Mouse (Mus musculus): ENCODE measurements around the gene Akr1c18. TPM values are rescaled to one million over a fixed set of nuclear protein-coding genes. Genes with fewer than 3 reads are reported as not detected.

Akr1c18 gene
- total and polyA plus RNA-seq, 3 experiments, result not detected

DNA sequence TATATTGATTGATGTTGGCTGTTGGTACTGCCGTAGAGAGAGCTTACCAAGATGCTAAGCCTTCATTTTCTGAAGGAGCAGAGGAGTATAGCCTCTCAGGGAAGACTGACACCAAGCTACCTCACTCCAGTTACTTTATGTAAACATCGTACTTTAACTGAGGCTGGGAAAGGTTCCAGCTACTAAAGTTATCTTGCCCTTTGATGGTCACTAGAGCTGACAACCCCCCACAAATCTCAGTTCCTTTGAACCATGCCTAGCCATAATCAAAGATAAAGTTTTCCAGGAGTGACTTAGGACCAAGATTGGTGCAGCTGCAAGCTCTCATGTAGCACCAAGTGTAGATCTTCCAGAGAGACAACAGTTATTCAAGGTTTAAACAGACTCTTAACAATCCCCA, 22.5 kb upstream of the Akr1c18 start:
- Histone ChIP-seq H3K79me2 (ENCODE audit: control insufficient read depth, insufficient read depth, low read length, poor library complexity) (no peaks in the 10 kb centered on the region), H3K9me3 (replicated peaks; ENCODE audit: insufficient read depth, low read length) (no peaks in the 10 kb centered on the region), H3K27me3 (ENCODE audit: control insufficient read depth in 1 of 2, insufficient read depth in 2 of 2, low read length in 2 of 2) (no peaks in the 10 kb centered on the region), H3K4me1 (ENCODE audit: control insufficient read depth in 1 of 2, insufficient read depth in 2 of 2, low read length in 2 of 2) (no peaks in the 10 kb centered on the region), H3K4me3 (ENCODE audit: control insufficient read depth in 1 of 2, insufficient read depth in 1 of 2, low read depth in 2 of 2, low read length in 2 of 2) (no peak overlapping the region), H3K36me3 (ENCODE audit: control insufficient read depth in 1 of 2, insufficient read depth in 2 of 2, low read length in 2 of 2) (no peaks in the 10 kb centered on the region), H3K27ac (ENCODE audit: control insufficient read depth, low read depth, low read length) (no peak overlapping the region), H3K9ac (ENCODE audit: control insufficient read depth, low read depth, low read length, poor library complexity, severe bottlenecking) (no peak overlapping the region)
- TF ChIP-seq MEF2A (IDR thresholded peaks at IDR 0.05; ENCODE audit: extremely low read depth, insufficient replicate concordance, low read depth, low read length, poor library complexity, severe bottlenecking) (no peak), MAZ (IDR thresholded peaks at IDR 0.05; ENCODE audit: low read depth, low read length) (no peak), UBTF (IDR thresholded peaks at IDR 0.05; ENCODE audit: borderline replicate concordance, insufficient read depth, low read depth, low read length) (no peak), SMC3 (IDR thresholded peaks at IDR 0.05; ENCODE audit: low read depth, low read length) (no peak), POLR2AphosphoS5 (IDR thresholded peaks at IDR 0.05; ENCODE audit: borderline replicate concordance, low read depth, low read length) (no peak), MAFK (IDR thresholded peaks at IDR 0.05; ENCODE audit: borderline replicate concordance, low read depth, low read length) (no peak), MYB (IDR thresholded peaks at IDR 0.05; ENCODE audit: low read depth, low read length) (no peak), GABPA (IDR thresholded peaks at IDR 0.05; ENCODE audit: low read depth, low read length) (no peak), MXI1 (IDR thresholded peaks at IDR 0.05; ENCODE audit: low read depth, low read length) (no peak), SIN3A (IDR thresholded peaks at IDR 0.05; ENCODE audit: low read length) (no peak), CTCF (IDR thresholded peaks at IDR 0.05 in 2 of 3, conservative IDR thresholded peaks at IDR 0.05 in 1 of 3; ENCODE audit: control insufficient read depth in 1 of 3, insufficient read depth in 1 of 3, low read depth in 2 of 3, low read length in 3 of 3, poor library complexity in 1 of 3, severe bottlenecking in 1 of 3) (no peak), TAL1 (IDR thresholded peaks at IDR 0.05; ENCODE audit: low read length) (no peak)
- no peak for DNase-seq (ENCODE audit: low read depth, low spot score)

DNA sequence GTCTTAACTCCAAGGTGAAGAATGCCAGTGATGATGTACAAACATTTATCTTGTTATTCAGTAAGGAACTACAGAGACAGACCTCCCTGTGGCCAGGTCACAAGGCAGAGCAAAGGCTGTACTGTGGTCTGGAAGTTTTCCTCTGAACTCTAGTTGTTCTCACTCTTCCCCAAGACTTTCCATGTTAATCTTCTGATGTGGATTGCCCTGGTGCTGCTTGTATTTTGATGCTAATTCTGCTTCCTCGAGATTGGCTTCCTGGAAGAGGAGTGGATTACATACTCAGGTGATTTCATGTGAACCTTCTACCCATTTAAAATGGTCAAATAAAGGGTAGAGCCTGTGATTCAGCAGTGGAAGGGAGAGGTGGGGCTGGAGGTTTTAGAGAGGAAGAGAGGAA, 17.6 kb upstream of the Akr1c18 start:
- no peaks in the 10 kb centered on the region for H3K4me1 ChIP-seq (ENCODE audit: control insufficient read depth in 1 of 2, insufficient read depth in 2 of 2, low read length in 2 of 2)
- H3K9ac ChIP-seq (ENCODE audit: control insufficient read depth, low read depth, low read length, poor library complexity, severe bottlenecking), result no peak overlapping the region
- no peaks in the 10 kb centered on the region for H3K27me3 ChIP-seq (ENCODE audit: control insufficient read depth in 1 of 2, insufficient read depth in 2 of 2, low read length in 2 of 2)
- TF ChIP-seq RCOR1 (IDR thresholded peaks at IDR 0.05; ENCODE audit: low read depth, low read length) (no peak), ZC3H11A (IDR thresholded peaks at IDR 0.05; ENCODE audit: low read depth, low read length) (no peak), MAX (IDR thresholded peaks at IDR 0.05; ENCODE audit: low read length) (no peak), SMC3 (IDR thresholded peaks at IDR 0.05; ENCODE audit: low read depth, low read length) (no peak), BHLHE40 (IDR thresholded peaks at IDR 0.05; ENCODE audit: borderline replicate concordance, low read depth, low read length) (no peak), E2F4 (IDR thresholded peaks at IDR 0.05; ENCODE audit: borderline replicate concordance, low read depth, low read length) (no peak), EP300 (IDR thresholded peaks at IDR 0.05; ENCODE audit: low read depth in 1 of 2, low read length in 2 of 2) (no peak), NRF1 (IDR thresholded peaks at IDR 0.05; ENCODE audit: insufficient read depth, low read depth, low read length, poor library complexity, severe bottlenecking) (no peak), MEF2A (IDR thresholded peaks at IDR 0.05; ENCODE audit: extremely low read depth, insufficient replicate concordance, low read depth, low read length, poor library complexity, severe bottlenecking) (no peak), ELF1 (IDR thresholded peaks at IDR 0.05; ENCODE audit: low read depth, low read length) (no peak), ZMIZ1 (IDR thresholded peaks at IDR 0.05; ENCODE audit: low read depth, low read length) (no peak), RAD21 (IDR thresholded peaks at IDR 0.05; ENCODE audit: low read depth, low read length) (no peak), MAFK (IDR thresholded peaks at IDR 0.05; ENCODE audit: borderline replicate concordance, low read depth, low read length) (no peak)
- no peak overlapping the region for H3K4me3 ChIP-seq (ENCODE audit: control insufficient read depth in 1 of 2, insufficient read depth in 1 of 2, low read depth in 2 of 2, low read length in 2 of 2)
- no peak for DNase-seq (ENCODE audit: low read depth, low spot score)
- no peak overlapping the region for H3K27ac ChIP-seq (ENCODE audit: control insufficient read depth, low read depth, low read length)
- no peaks in the 10 kb centered on the region for H3K79me2 ChIP-seq (ENCODE audit: control insufficient read depth, insufficient read depth, low read length, poor library complexity)
- no peaks in the 10 kb centered on the region for H3K36me3 ChIP-seq (ENCODE audit: control insufficient read depth in 1 of 2, insufficient read depth in 2 of 2, low read length in 2 of 2)
- H3K9me3 ChIP-seq (replicated peaks; ENCODE audit: insufficient read depth, low read length), result no peaks in the 10 kb centered on the region

Data from MEL (cell line).